Mouse (Mus musculus): Measurements from ENCODE around the gene Zfp770.

GRCm38 (mm10) chr2:114161978-114162377 lies 39.3 kb downstream of the Zfp770 start:
- TF ChIP-seq CTCF (IDR thresholded peaks at IDR 0.05; ENCODE audit: control insufficient read depth, insufficient read depth, insufficient read length), result no peak
- no peak for TF ChIP-seq FOSL1 (IDR thresholded peaks at IDR 0.05; ENCODE audit: insufficient read depth, low read length, poor library complexity, severe bottlenecking)
- no peak for TF ChIP-seq USF1 (IDR thresholded peaks at IDR 0.05; ENCODE audit: low read depth)
- no peak for TF ChIP-seq MYOD1 (IDR thresholded peaks at IDR 0.05; ENCODE audit: control insufficient read depth, insufficient read length, low read depth)
- TF ChIP-seq MYOG (IDR thresholded peaks at IDR 0.05; ENCODE audit: control insufficient read depth, extremely low read depth, insufficient read length), result no peak
- TF ChIP-seq MAX (IDR thresholded peaks at IDR 0.05), result no peak
